Mouse (Mus musculus): Measurements from ENCODE around the gene Olfr279. TPM values are rescaled to one million over a fixed set of nuclear protein-coding genes. Genes with fewer than 3 reads are reported as not detected.

The Olfr279 gene
- 0.10 TPM in 1 of 2 replicates, not detected in the other for polyA plus RNA-seq (2011; ENCODE audit: insufficient read depth, insufficient read length, low read depth, missing spikeins)

GRCm38 (mm10) chr15:98492102-98492501 lies at the start of gene Olfr279:
Gene Olfr279, plus strand, starts transcription at chr15:98492402.
- Histone ChIP-seq H3K9ac (ENCODE audit: low read depth, poor library complexity, severe bottlenecking) (no peak within 1 kb of the TSS), H3K27me3 (ENCODE audit: control insufficient read depth, insufficient read depth, low read length, poor library complexity, severe bottlenecking) (no peaks in the 10 kb centered on the region)
- no peak for TF ChIP-seq EP300 (IDR thresholded peaks at IDR 0.05; ENCODE audit: insufficient read depth, low read depth, low read length)
- TF ChIP-seq POLR2A (IDR thresholded peaks at IDR 0.05; ENCODE audit: insufficient read depth, low read length): no peak
- TF ChIP-seq CTCF (IDR thresholded peaks at IDR 0.05; ENCODE audit: low read depth, low read length): no peak

GRCm38 (mm10) chr15:98444561-98444960 lies 47.6 kb upstream of the Olfr279 start:
- no peak overlapping the region for H3K27ac ChIP-seq (ENCODE audit: insufficient read depth, low read length)
- no peaks in the 10 kb centered on the region for H3K9me3 ChIP-seq (replicated peaks; ENCODE audit: control insufficient read depth, insufficient read depth, low read length, poor library complexity, severe bottlenecking)
- H3K36me3 ChIP-seq (ENCODE audit: control insufficient read depth, insufficient read depth, low read length, poor library complexity, severe bottlenecking): no peaks in the 10 kb centered on the region
- H3K9ac ChIP-seq (ENCODE audit: low read depth, poor library complexity, severe bottlenecking): no peak overlapping the region
- no peak overlapping the region for H3K4me3 ChIP-seq (ENCODE audit: low read depth, low read length)
- H3K27me3 ChIP-seq (ENCODE audit: control insufficient read depth, insufficient read depth, low read length, poor library complexity, severe bottlenecking): peaks cover 1% of the 10 kb centered on the region; the same call in 1 of the 2 replicates
- H3K4me1 ChIP-seq (ENCODE audit: control insufficient read depth, insufficient read depth, low read length): no peaks in the 10 kb centered on the region
- no peak for TF ChIP-seq POLR2A (IDR thresholded peaks at IDR 0.05; ENCODE audit: insufficient read depth, low read length)
- TF ChIP-seq EP300 (IDR thresholded peaks at IDR 0.05; ENCODE audit: insufficient read depth, low read depth, low read length): no peak
- no peak for TF ChIP-seq CTCF (IDR thresholded peaks at IDR 0.05; ENCODE audit: low read depth, low read length)

More at GRCm38 (mm10) chr15:98492102-98492501, at the start of gene Olfr279:
- Histone ChIP-seq H3K27ac (ENCODE audit: insufficient read depth, low read length) (no peak within 1 kb of the TSS), H3K4me3 (ENCODE audit: low read depth, low read length) (no peak within 1 kb of the TSS), H3K36me3 (ENCODE audit: control insufficient read depth, insufficient read depth, low read length, poor library complexity, severe bottlenecking) (no peaks in the 10 kb centered on the region), H3K9me3 (replicated peaks; ENCODE audit: control insufficient read depth, insufficient read depth, low read length, poor library complexity, severe bottlenecking) (no peaks in the 10 kb centered on the region), H3K4me1 (ENCODE audit: control insufficient read depth, insufficient read depth, low read length) (no peaks in the 10 kb centered on the region)

DNA sequence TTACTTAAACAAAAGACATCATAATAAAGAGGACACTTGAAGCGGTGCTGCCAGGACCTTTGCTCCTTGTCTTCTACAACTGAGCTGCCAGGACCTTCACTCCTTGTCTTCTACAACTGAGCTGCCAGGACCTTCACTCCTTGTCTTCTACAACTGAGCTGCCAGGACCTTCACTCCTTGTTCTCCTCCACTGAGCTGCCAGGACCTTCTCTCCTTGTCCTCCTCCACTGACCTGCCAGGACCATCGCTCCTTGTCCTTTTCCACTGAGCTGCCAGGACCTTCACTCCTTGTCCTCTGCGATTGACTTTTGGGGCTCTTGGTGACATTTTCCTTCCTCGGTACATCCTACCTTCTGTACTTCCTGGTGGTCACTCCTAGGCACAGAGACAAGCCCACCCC lies 43.7 kb upstream of the Olfr279 start:
- Histone ChIP-seq H3K4me1 (ENCODE audit: control insufficient read depth, insufficient read depth, low read length) (no peaks in the 10 kb centered on the region), H3K4me3 (ENCODE audit: low read depth, low read length) (no peak overlapping the region), H3K27ac (ENCODE audit: insufficient read depth, low read length) (no peak overlapping the region), H3K9me3 (replicated peaks; ENCODE audit: control insufficient read depth, insufficient read depth, low read length, poor library complexity, severe bottlenecking) (no peaks in the 10 kb centered on the region), H3K36me3 (ENCODE audit: control insufficient read depth, insufficient read depth, low read length, poor library complexity, severe bottlenecking) (no peaks in the 10 kb centered on the region), H3K9ac (ENCODE audit: low read depth, poor library complexity, severe bottlenecking) (no peak overlapping the region), H3K27me3 (ENCODE audit: control insufficient read depth, insufficient read depth, low read length, poor library complexity, severe bottlenecking) (peaks cover 1% of the 10 kb centered on the region; the same call in 1 of the 2 replicates)
- TF ChIP-seq CTCF (IDR thresholded peaks at IDR 0.05; ENCODE audit: low read depth, low read length): no peak
- TF ChIP-seq POLR2A (IDR thresholded peaks at IDR 0.05; ENCODE audit: insufficient read depth, low read length): no peak
- no peak for TF ChIP-seq EP300 (IDR thresholded peaks at IDR 0.05; ENCODE audit: insufficient read depth, low read depth, low read length)

- H3K27ac ChIP-seq (ENCODE audit: insufficient read depth, low read length): no peak within 1 kb of the TSS
- TF ChIP-seq EP300 (IDR thresholded peaks at IDR 0.05; ENCODE audit: insufficient read depth, low read depth, low read length): no peak
- TF ChIP-seq POLR2A (IDR thresholded peaks at IDR 0.05; ENCODE audit: insufficient read depth, low read length): no peak
- TF ChIP-seq CTCF (IDR thresholded peaks at IDR 0.05; ENCODE audit: low read depth, low read length): no peak
- H3K9me3 ChIP-seq (replicated peaks; ENCODE audit: control insufficient read depth, insufficient read depth, low read length, poor library complexity, severe bottlenecking): no peaks in the 10 kb centered on the region
- no peak within 1 kb of the TSS for H3K4me3 ChIP-seq (ENCODE audit: low read depth, low read length)
- no peaks in the 10 kb centered on the region for H3K27me3 ChIP-seq (ENCODE audit: control insufficient read depth, insufficient read depth, low read length, poor library complexity, severe bottlenecking)
- H3K36me3 ChIP-seq (ENCODE audit: control insufficient read depth, insufficient read depth, low read length, poor library complexity, severe bottlenecking): no peaks in the 10 kb centered on the region
- H3K9ac ChIP-seq (ENCODE audit: low read depth, poor library complexity, severe bottlenecking): no peak within 1 kb of the TSS
- no peaks in the 10 kb centered on the region for H3K4me1 ChIP-seq (ENCODE audit: control insufficient read depth, insufficient read depth, low read length)
Observed at GRCm38 (mm10) chr15:98452288-98452687, 39.9 kb upstream of the Olfr279 start, which contains the start of gene Olfr281. Gene Olfr281, plus strand, starts transcription at chr15:98452588.

DNA sequence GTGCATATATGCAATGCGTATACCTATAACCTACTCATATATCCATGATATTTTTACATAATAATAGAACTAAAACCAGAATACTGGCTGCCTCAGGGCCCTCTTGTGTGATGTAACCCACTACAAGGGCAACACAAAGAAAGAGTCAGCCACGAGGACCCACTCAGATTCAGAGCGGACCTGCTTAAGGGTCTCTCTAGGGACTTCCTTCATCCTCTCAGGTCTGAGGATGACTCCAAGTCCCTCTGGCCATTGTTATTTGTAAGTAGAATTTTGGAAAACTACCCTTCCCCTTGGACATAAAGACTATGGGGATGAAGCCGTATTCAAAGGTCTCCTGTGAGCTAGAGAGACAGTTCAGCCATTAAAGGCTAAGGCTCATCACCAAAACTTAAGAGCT lies 22.6 kb upstream of the Olfr279 start, which contains the start of gene OR5BS1P:
OR5BS1P (plus strand) TSS at position 301 of the 400 bp plus-strand sequence.
- Histone ChIP-seq H3K27ac (ENCODE audit: insufficient read depth, low read length) (no peak within 1 kb of the TSS), H3K4me1 (ENCODE audit: control insufficient read depth, insufficient read depth, low read length) (no peaks in the 10 kb centered on the region), H3K36me3 (ENCODE audit: control insufficient read depth, insufficient read depth, low read length, poor library complexity, severe bottlenecking) (no peaks in the 10 kb centered on the region), H3K9me3 (replicated peaks; ENCODE audit: control insufficient read depth, insufficient read depth, low read length, poor library complexity, severe bottlenecking) (no peaks in the 10 kb centered on the region), H3K9ac (ENCODE audit: low read depth, poor library complexity, severe bottlenecking) (no peak within 1 kb of the TSS), H3K27me3 (ENCODE audit: control insufficient read depth, insufficient read depth, low read length, poor library complexity, severe bottlenecking) (no peaks in the 10 kb centered on the region), H3K4me3 (ENCODE audit: low read depth, low read length) (no peak within 1 kb of the TSS)
- TF ChIP-seq EP300 (IDR thresholded peaks at IDR 0.05; ENCODE audit: insufficient read depth, low read depth, low read length) (no peak), CTCF (IDR thresholded peaks at IDR 0.05; ENCODE audit: low read depth, low read length) (no peak)

- H3K36me3 ChIP-seq (ENCODE audit: control insufficient read depth, insufficient read depth, low read length, poor library complexity, severe bottlenecking): no peaks in the 10 kb centered on the region
- no peaks in the 10 kb centered on the region for H3K27me3 ChIP-seq (ENCODE audit: control insufficient read depth, insufficient read depth, low read length, poor library complexity, severe bottlenecking)
- H3K9ac ChIP-seq (ENCODE audit: low read depth, poor library complexity, severe bottlenecking): no peak overlapping the region
- no peaks in the 10 kb centered on the region for H3K9me3 ChIP-seq (replicated peaks; ENCODE audit: control insufficient read depth, insufficient read depth, low read length, poor library complexity, severe bottlenecking)
- TF ChIP-seq CTCF (IDR thresholded peaks at IDR 0.05; ENCODE audit: low read depth, low read length) (no peak), EP300 (IDR thresholded peaks at IDR 0.05; ENCODE audit: insufficient read depth, low read depth, low read length) (no peak), POLR2A (IDR thresholded peaks at IDR 0.05; ENCODE audit: insufficient read depth, low read length) (no peak)
- H3K4me3 ChIP-seq (ENCODE audit: low read depth, low read length): no peak overlapping the region
- no peak overlapping the region for H3K27ac ChIP-seq (ENCODE audit: insufficient read depth, low read length)
- no peaks in the 10 kb centered on the region for H3K4me1 ChIP-seq (ENCODE audit: control insufficient read depth, insufficient read depth, low read length)
Observed at GRCm38 (mm10) chr15:98471539-98471938, 20.7 kb upstream of the Olfr279 start.
